Mouse (Mus musculus) stomach, postnatal 0 days (tissue): ENCODE results near the gene A2m. TPM values are rescaled to one million over a fixed set of nuclear protein-coding genes. Genes with fewer than 3 reads are reported as not detected.

Experiments used
- ATAC-seq: fragments of 200-750 bp; cut with Nextera tagmentation; 2 replicates; pipeline ENCODE4 v1.8.0; 2017; ENCODE audit not compliant: low FRiP score, low TSS enrichment
- DNase-seq: peaks from one replicate; pipeline ENCODE4 v3.0.0-alpha.2; 2016; ENCODE audit warnings: low spot score
- H3K27ac ChIP-seq: fragments of 300-500 bp; sonication (generic); replicated peaks from 2 replicates; pipeline ENCODE4 v1.5.1; 2014; ENCODE audit warnings: mild to moderate bottlenecking, control low read depth
- H3K27me3 ChIP-seq: fragments of 300-500 bp; sonication (generic); 2 replicates; pipeline ENCODE4 v1.6.1; 2014; ENCODE audit warnings: low read length; ENCODE audit not compliant: control insufficient read depth, insufficient read depth
- H3K36me3 ChIP-seq: fragments of 300-500 bp; sonication (generic); 2 replicates; pipeline ENCODE4 v1.6.1; 2014; ENCODE audit warnings: low read length, mixed read lengths; ENCODE audit not compliant: control insufficient read depth, insufficient read depth
- H3K4me1 ChIP-seq: fragments of 300-500 bp; sonication (generic); replicated peaks from 2 replicates; pipeline ENCODE4 v1.6.1; 2014; ENCODE audit warnings: antibody characterized with exemption; ENCODE audit not compliant: control insufficient read depth, insufficient read depth
- H3K4me2 ChIP-seq: fragments of 300-500 bp; sonication (generic); replicated peaks from 2 replicates; pipeline ENCODE4 v1.6.1; 2014; ENCODE audit warnings: low read depth, mild to moderate bottlenecking, control low read depth, moderate library complexity
- H3K4me3 ChIP-seq: fragments of 300-500 bp; sonication (generic); 2 replicates; pipeline ENCODE4 v1.5.1; 2014; ENCODE audit warnings: low read depth, low read length, control low read depth
- H3K9ac ChIP-seq: fragments of 300-500 bp; sonication (generic); 2 replicates; pipeline ENCODE4 v1.6.1; 2014; ENCODE audit warnings: mild to moderate bottlenecking, low read length, control low read depth, mixed read lengths
- H3K9me3 ChIP-seq: fragments of 300-500 bp; sonication (generic); 2 replicates; pipeline ENCODE4 v1.6.1; 2016; ENCODE audit warnings: low read length; ENCODE audit not compliant: control insufficient read depth
- CTCF ChIP-seq: IDR thresholded peaks from 2 replicates; pipeline ENCODE4 v1.5.1; 2016; ENCODE audit warnings: antibody characterized with exemption, low read depth, mild to moderate bottlenecking, moderate library complexity
- EP300 ChIP-seq: optimal IDR thresholded peaks from 2 replicates; pipeline ENCODE3; 2016; ENCODE audit warnings: antibody characterized with exemption
- WGBS: fragments of 180-500 bp; shearing (Covaris S2); extraction: QIAGEN DNeasy Blood & Tissue Kit; methylation state at CpG from one replicate; pipeline ENCODE4 v1.1.7; 2014; 5-methylcytosine and 5-hydroxymethylcytosine counted together
- polyA plus RNA-seq: library from polyadenylated mRNA; unstranded; fragments of >200 nt; fragmentation: Nextera tagmentation; extraction: Ambion mirVana; gene quantifications from 2 replicates; pipeline ENCODE4 v1.2.1, GENCODE M21; 2015

A2m gene
- polyA plus RNA-seq, 1 experiment from 2014 or later: 0.25 TPM

- Histone ChIP-seq H3K27ac (no peak overlapping the region), H3K9me3 (no peaks in the 10 kb centered on the region), H3K4me2 (no peak overlapping the region), H3K4me3 (no peak overlapping the region), H3K36me3 (no peaks in the 10 kb centered on the region), H3K27me3 (no peaks in the 10 kb centered on the region), H3K9ac (no peak overlapping the region), H3K4me1 (no peaks in the 10 kb centered on the region)
- 56% methylated on average over 2 of the region's 2 CpGs for WGBS
- no peak for TF ChIP-seq CTCF
- TF ChIP-seq EP300: no peak
- DNase-seq (no peak), ATAC-seq (no peak)
These were observed 12.7 kb upstream of the A2m start for GRCm38 (mm10) chr6:121622525-121622924.

GRCm38 (mm10) chr6:121634520-121634919 lies 656 bp upstream of the A2m start:
- ATAC-seq (no peak), DNase-seq (no peak)
- Histone ChIP-seq H3K4me3 (no peak overlapping the region), H3K4me2 (no peak overlapping the region), H3K27me3 (no peaks in the 10 kb centered on the region), H3K4me1 (no peaks in the 10 kb centered on the region; the same call in 1 of the 2 replicates), H3K27ac (no peak overlapping the region), H3K9ac (no peak overlapping the region), H3K9me3 (no peaks in the 10 kb centered on the region), H3K36me3 (no peaks in the 10 kb centered on the region)
- TF ChIP-seq CTCF (no peak), EP300 (no peak)
- WGBS: 70% methylated on average over 13 of the region's 13 CpGs

GRCm38 (mm10) chr6:121635878-121636371 lies 749 bp downstream of the A2m start:
- 7% methylated on average over 12 of the region's 12 CpGs for WGBS
- ATAC-seq (no peak), DNase-seq (no peak)
- no peak overlapping the region for H3K4me2 ChIP-seq
- H3K27me3 ChIP-seq: no peaks in the 10 kb centered on the region
- no peaks in the 10 kb centered on the region; the same call in 1 of the 2 replicates for H3K4me1 ChIP-seq
- H3K4me3 ChIP-seq: no peak overlapping the region
- TF ChIP-seq CTCF (no peak), EP300 (no peak)
- no peak overlapping the region for H3K27ac ChIP-seq
- H3K9me3 ChIP-seq: no peaks in the 10 kb centered on the region
- no peaks in the 10 kb centered on the region for H3K36me3 ChIP-seq
- H3K9ac ChIP-seq: no peak overlapping the region

GRCm38 (mm10) chr6:121648499-121648898 lies 13.3 kb downstream of the A2m start:
- no peaks in the 10 kb centered on the region for H3K4me1 ChIP-seq
- no peaks in the 10 kb centered on the region for H3K27me3 ChIP-seq
- H3K4me3 ChIP-seq: no peak overlapping the region
- WGBS: 69% methylated on average over 11 of the region's 11 CpGs
- H3K9ac ChIP-seq: no peak overlapping the region
- no peak overlapping the region for H3K4me2 ChIP-seq
- H3K27ac ChIP-seq: no peak overlapping the region
- no peaks in the 10 kb centered on the region for H3K36me3 ChIP-seq
- no peak for DNase-seq
- no peaks in the 10 kb centered on the region for H3K9me3 ChIP-seq
- no peak for ATAC-seq
- TF ChIP-seq EP300 (no peak), CTCF (no peak)

Other genes starting within 250 kb of the A2m start
- gene Iqsec3, start 161.7 kb upstream of the A2m start, polyA plus RNA-seq: 0.12 and 0.19 TPM in 2 replicates
- gene Gm7298, start 97.6 kb downstream of the A2m start, polyA plus RNA-seq: not detected in 2 replicates
- gene Mug1, start 203.2 kb downstream of the A2m start, polyA plus RNA-seq: not detected in 2 replicates